Mouse (Mus musculus) stomach, postnatal 0 days (tissue): ENCODE measurements around the gene Nubp2.

Experiments
- CTCF ChIP-seq: IDR thresholded peaks from 2 replicates; pipeline ENCODE4 v1.5.1; 2016; ENCODE audit warnings: antibody characterized with exemption, low read depth, mild to moderate bottlenecking, moderate library complexity
- EP300 ChIP-seq: optimal IDR thresholded peaks from 2 replicates; pipeline ENCODE3; 2016; ENCODE audit warnings: antibody characterized with exemption

DNA sequence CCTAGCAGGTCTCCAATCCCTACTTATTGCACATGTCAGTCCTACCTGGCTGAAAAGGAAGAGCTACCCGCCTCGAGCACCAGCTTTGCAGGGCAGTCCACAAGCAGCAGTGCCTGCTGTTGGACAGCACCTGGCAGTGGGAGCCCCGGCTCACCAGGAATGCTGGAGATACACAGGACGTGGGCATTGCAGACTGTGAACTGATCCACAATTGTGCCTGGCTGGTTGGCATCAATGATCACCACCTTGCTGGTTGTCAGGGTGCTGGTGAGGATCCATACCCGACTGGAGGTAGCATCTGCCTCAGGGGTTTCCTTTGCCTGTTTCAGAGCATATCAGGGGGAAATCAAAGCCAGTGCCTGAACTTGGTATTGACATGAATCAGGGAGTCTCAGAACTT is 16.0 kb upstream of the Nubp2 start:
- TF ChIP-seq CTCF (no peak), EP300 (no peak)
